Mouse (Mus musculus): ENCODE data around the gene 1810062G17Rik. TPM values are rescaled to one million over a fixed set of nuclear protein-coding genes. Genes with fewer than 3 reads are reported as not detected.

1810062G17Rik gene
- total RNA-seq, 1 experiment: 1.3 TPM

- TF ChIP-seq ZC3H11A (IDR thresholded peaks at IDR 0.05; ENCODE audit: borderline replicate concordance, low read depth, low read length) (peak; percentile 35; the same call in 1 of the 2 replicates), CHD2 (IDR thresholded peaks at IDR 0.05; ENCODE audit: low read depth, low read length) (no peak)
These were observed 19.7 kb downstream of the 1810062G17Rik start for GRCm38 (mm10) chr3:36495436-36495835.

DNA sequence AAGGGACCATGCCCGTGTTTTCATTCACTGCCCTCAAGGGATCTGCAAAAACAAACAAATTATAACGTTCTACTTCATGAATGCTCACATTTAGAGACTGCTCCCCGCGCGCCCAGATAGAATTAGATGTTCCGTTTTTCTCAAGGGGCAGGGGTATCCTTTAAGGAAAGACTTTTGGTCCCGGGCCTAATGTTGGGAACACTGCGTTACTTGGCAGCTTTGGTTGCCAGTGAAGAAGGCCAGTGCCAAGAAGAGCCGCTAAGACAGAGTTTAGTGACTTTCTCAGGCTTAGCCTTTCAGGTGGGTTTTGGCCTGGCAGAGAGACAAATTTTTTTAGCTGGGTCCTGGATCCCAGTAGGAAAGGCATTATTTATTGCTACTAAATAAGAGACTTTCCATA is 20.5 kb downstream of the 1810062G17Rik start:
- no peak overlapping the region for H3K9ac ChIP-seq (ENCODE audit: insufficient read depth, low read depth, low read length, poor library complexity, severe bottlenecking)
- TF ChIP-seq MAFK (IDR thresholded peaks at IDR 0.05; ENCODE audit: insufficient read depth, low read depth, low read length) (no peak), CHD2 (IDR thresholded peaks at IDR 0.05; ENCODE audit: low read depth, low read length) (no peak), HCFC1 (IDR thresholded peaks at IDR 0.05; ENCODE audit: borderline replicate concordance, insufficient read depth, low read length) (no peak), ZC3H11A (IDR thresholded peaks at IDR 0.05; ENCODE audit: borderline replicate concordance, low read depth, low read length) (no peak), ZNF384 (IDR thresholded peaks at IDR 0.05; ENCODE audit: low read depth, low read length) (no peak)
- no peak for DNase-seq (ENCODE audit: low read depth, low spot score)

More at GRCm38 (mm10) chr3:36495436-36495835, 19.7 kb downstream of the 1810062G17Rik start:
- Histone ChIP-seq H3K36me3 (ENCODE audit: control insufficient read depth, insufficient read depth, low read length, poor library complexity, severe bottlenecking) (no peaks in the 10 kb centered on the region), H3K9ac (ENCODE audit: insufficient read depth, low read depth, low read length, poor library complexity, severe bottlenecking) (no peak overlapping the region), H3K4me1 (ENCODE audit: control insufficient read depth in 2 of 2, insufficient read depth in 2 of 2, low read length in 2 of 2, poor library complexity in 1 of 2) (no peaks in the 10 kb centered on the region), H3K4me3 (ENCODE audit: insufficient read depth in 1 of 2, low read depth in 1 of 2, low read length in 2 of 2, poor library complexity in 1 of 2, severe bottlenecking in 1 of 2) (no peak overlapping the region), H3K9me3 (ENCODE audit: control insufficient read depth, insufficient read depth, low read depth, low read length) (no peaks in the 10 kb centered on the region), H3K27ac (ENCODE audit: insufficient read depth, low read depth, low read length, poor library complexity, severe bottlenecking) (no peak overlapping the region)
- peak; percentile 77 for DNase-seq (ENCODE audit: low read depth, low spot score)
- in situ Hi-C loops (cut with MboI; ENCODE audit: low sequenced_read_pairs in 2 of 2, unreplicated experiment in 2 of 2): no loop called here

GRCm38 (mm10) chr3:36496746-36497145 is 21.0 kb downstream of the 1810062G17Rik start:
- Histone ChIP-seq H3K36me3 (ENCODE audit: control insufficient read depth, insufficient read depth, low read length, poor library complexity, severe bottlenecking) (no peaks in the 10 kb centered on the region), H3K9ac (ENCODE audit: insufficient read depth, low read depth, low read length, poor library complexity, severe bottlenecking) (no peak overlapping the region), H3K4me3 (ENCODE audit: insufficient read depth in 1 of 2, low read depth in 1 of 2, low read length in 2 of 2, poor library complexity in 1 of 2, severe bottlenecking in 1 of 2) (no peak overlapping the region), H3K27ac (ENCODE audit: insufficient read depth, low read depth, low read length, poor library complexity, severe bottlenecking) (no peak overlapping the region), H3K9me3 (ENCODE audit: control insufficient read depth, insufficient read depth, low read depth, low read length) (no peaks in the 10 kb centered on the region), H3K4me1 (ENCODE audit: control insufficient read depth in 2 of 2, insufficient read depth in 2 of 2, low read length in 2 of 2, poor library complexity in 1 of 2) (no peaks in the 10 kb centered on the region)
- no peak for DNase-seq (ENCODE audit: low read depth, low spot score)
- in situ Hi-C loops (cut with MboI; ENCODE audit: low sequenced_read_pairs in 2 of 2, unreplicated experiment in 2 of 2): no loop called here
- TF ChIP-seq MAFK (IDR thresholded peaks at IDR 0.05; ENCODE audit: insufficient read depth, low read depth, low read length): no peak
- TF ChIP-seq ZC3H11A (IDR thresholded peaks at IDR 0.05; ENCODE audit: borderline replicate concordance, low read depth, low read length): peak; percentile 25; the same call in 1 of the 2 replicates
- TF ChIP-seq HCFC1 (IDR thresholded peaks at IDR 0.05; ENCODE audit: borderline replicate concordance, insufficient read depth, low read length): no peak
- TF ChIP-seq ZNF384 (IDR thresholded peaks at IDR 0.05; ENCODE audit: low read depth, low read length): no peak
- TF ChIP-seq CHD2 (IDR thresholded peaks at IDR 0.05; ENCODE audit: low read depth, low read length): no peak

More for the DNA sequence above, 20.5 kb downstream of the 1810062G17Rik start:
- Histone ChIP-seq H3K4me1 (ENCODE audit: control insufficient read depth in 2 of 2, insufficient read depth in 2 of 2, low read length in 2 of 2, poor library complexity in 1 of 2) (no peaks in the 10 kb centered on the region), H3K27ac (ENCODE audit: insufficient read depth, low read depth, low read length, poor library complexity, severe bottlenecking) (no peak overlapping the region), H3K36me3 (ENCODE audit: control insufficient read depth, insufficient read depth, low read length, poor library complexity, severe bottlenecking) (no peaks in the 10 kb centered on the region), H3K9me3 (ENCODE audit: control insufficient read depth, insufficient read depth, low read depth, low read length) (no peaks in the 10 kb centered on the region), H3K4me3 (ENCODE audit: insufficient read depth in 1 of 2, low read depth in 1 of 2, low read length in 2 of 2, poor library complexity in 1 of 2, severe bottlenecking in 1 of 2) (no peak overlapping the region)
- in situ Hi-C loops (cut with MboI; ENCODE audit: low sequenced_read_pairs in 2 of 2, unreplicated experiment in 2 of 2): no loop called here

DNA sequence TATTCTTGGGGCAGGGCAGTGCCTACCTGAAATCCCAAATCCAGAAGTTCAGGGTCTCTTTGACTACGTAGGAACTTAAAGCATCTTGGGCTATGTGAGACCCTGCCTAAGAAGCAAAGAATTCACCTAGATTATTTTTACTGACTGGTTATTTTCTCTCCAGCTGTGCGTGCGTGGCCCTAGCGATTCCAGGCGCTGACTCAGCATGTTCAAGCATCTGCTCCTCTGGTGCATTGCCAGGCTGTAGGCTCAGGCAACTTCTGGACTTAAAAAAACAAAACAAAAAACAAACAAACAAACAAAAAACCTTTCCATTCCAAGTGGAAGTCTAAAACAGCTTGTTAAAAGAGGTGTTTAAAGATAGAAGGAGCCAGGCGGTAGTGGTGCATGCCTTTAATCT is 22.5 kb downstream of the 1810062G17Rik start:
- in situ Hi-C loops (cut with MboI; ENCODE audit: low sequenced_read_pairs in 2 of 2, unreplicated experiment in 2 of 2): no loop called here
- H3K4me3 ChIP-seq (ENCODE audit: insufficient read depth in 1 of 2, low read depth in 1 of 2, low read length in 2 of 2, poor library complexity in 1 of 2, severe bottlenecking in 1 of 2): no peak overlapping the region
- TF ChIP-seq ZNF384 (IDR thresholded peaks at IDR 0.05; ENCODE audit: low read depth, low read length): no peak
- no peak for TF ChIP-seq CHD2 (IDR thresholded peaks at IDR 0.05; ENCODE audit: low read depth, low read length)
- TF ChIP-seq MAFK (IDR thresholded peaks at IDR 0.05; ENCODE audit: insufficient read depth, low read depth, low read length): peak; percentile 80
- TF ChIP-seq ZC3H11A (IDR thresholded peaks at IDR 0.05; ENCODE audit: borderline replicate concordance, low read depth, low read length): no peak
- TF ChIP-seq HCFC1 (IDR thresholded peaks at IDR 0.05; ENCODE audit: borderline replicate concordance, insufficient read depth, low read length): no peak
- no peak overlapping the region for H3K27ac ChIP-seq (ENCODE audit: insufficient read depth, low read depth, low read length, poor library complexity, severe bottlenecking)
- H3K4me1 ChIP-seq (ENCODE audit: control insufficient read depth in 2 of 2, insufficient read depth in 2 of 2, low read length in 2 of 2, poor library complexity in 1 of 2): no peaks in the 10 kb centered on the region
- no peaks in the 10 kb centered on the region for H3K36me3 ChIP-seq (ENCODE audit: control insufficient read depth, insufficient read depth, low read length, poor library complexity, severe bottlenecking)
- no peak overlapping the region for H3K9ac ChIP-seq (ENCODE audit: insufficient read depth, low read depth, low read length, poor library complexity, severe bottlenecking)
- no peak for DNase-seq (ENCODE audit: low read depth, low spot score)
- no peaks in the 10 kb centered on the region for H3K9me3 ChIP-seq (ENCODE audit: control insufficient read depth, insufficient read depth, low read depth, low read length)

GRCm38 (mm10) chr3:36499418-36499817 is 23.7 kb downstream of the 1810062G17Rik start:
- no peaks in the 10 kb centered on the region for H3K9me3 ChIP-seq (ENCODE audit: control insufficient read depth, insufficient read depth, low read depth, low read length)
- TF ChIP-seq CHD2 (IDR thresholded peaks at IDR 0.05; ENCODE audit: low read depth, low read length): no peak
- TF ChIP-seq MAFK (IDR thresholded peaks at IDR 0.05; ENCODE audit: insufficient read depth, low read depth, low read length): no peak
- TF ChIP-seq ZNF384 (IDR thresholded peaks at IDR 0.05; ENCODE audit: low read depth, low read length): no peak
- TF ChIP-seq ZC3H11A (IDR thresholded peaks at IDR 0.05; ENCODE audit: borderline replicate concordance, low read depth, low read length): no peak
- TF ChIP-seq HCFC1 (IDR thresholded peaks at IDR 0.05; ENCODE audit: borderline replicate concordance, insufficient read depth, low read length): no peak
- H3K4me1 ChIP-seq (ENCODE audit: control insufficient read depth in 2 of 2, insufficient read depth in 2 of 2, low read length in 2 of 2, poor library complexity in 1 of 2): no peaks in the 10 kb centered on the region
- no peak for DNase-seq (ENCODE audit: low read depth, low spot score)
- in situ Hi-C loops (cut with MboI; ENCODE audit: low sequenced_read_pairs in 2 of 2, unreplicated experiment in 2 of 2): no loop called here
- no peaks in the 10 kb centered on the region for H3K36me3 ChIP-seq (ENCODE audit: control insufficient read depth, insufficient read depth, low read length, poor library complexity, severe bottlenecking)
- no peak overlapping the region for H3K27ac ChIP-seq (ENCODE audit: insufficient read depth, low read depth, low read length, poor library complexity, severe bottlenecking)
- no peak overlapping the region for H3K9ac ChIP-seq (ENCODE audit: insufficient read depth, low read depth, low read length, poor library complexity, severe bottlenecking)
- no peak overlapping the region for H3K4me3 ChIP-seq (ENCODE audit: insufficient read depth in 1 of 2, low read depth in 1 of 2, low read length in 2 of 2, poor library complexity in 1 of 2, severe bottlenecking in 1 of 2)
